Mouse (Mus musculus) cerebellum, adult 2 months (tissue): ENCODE measurements around the gene AI182371.

Experiments
- CTCF ChIP-seq: fragments of 200-500 bp; IDR thresholded peaks from 2 replicates; pipeline ENCODE4 v1.5.1; 2011; ENCODE audit warnings: low read depth, mild to moderate bottlenecking, control low read depth, low read length, moderate library complexity, borderline replicate concordance; ENCODE audit not compliant: insufficient read depth
- POLR2A ChIP-seq: fragments of 200-500 bp; IDR thresholded peaks from 2 replicates; pipeline ENCODE4 v1.6.1; 2011; ENCODE audit warnings: low read length, control low read depth, borderline replicate concordance; ENCODE audit not compliant: insufficient read depth

GRCm38 (mm10) chr2:35109924-35110304, 8.6 kb upstream of the AI182371 start:
- TF ChIP-seq CTCF: no peak
- no peak for TF ChIP-seq POLR2A
